Mouse (Mus musculus) frontal cortex, postnatal 36 days (tissue): ENCODE measurements around the gene Cfap157.
A peak's percentile ranks its signal among the peaks of the same experiment; 100 is the strongest.

ENCODE experiments used
- DNase-seq, 2 experiments: peaks; one replicate each; pipeline ENCODE4 v3.0.0; 2022; ENCODE audit warnings: low spot score in 2 of 2

The Cfap157 gene

GRCm38 (mm10) chr2:32781710-32782109 lies 2.5 kb downstream of the Cfap157 start:
- DNase-seq = no peak

GRCm38 (mm10) chr2:32779714-32780113 lies 4.5 kb downstream of the Cfap157 start:
- no peak for DNase-seq

GRCm38 (mm10) chr2:32779131-32779530 lies 5.1 kb downstream of the Cfap157 start:
- DNase-seq = peak; percentile 55 to 66

DNA sequence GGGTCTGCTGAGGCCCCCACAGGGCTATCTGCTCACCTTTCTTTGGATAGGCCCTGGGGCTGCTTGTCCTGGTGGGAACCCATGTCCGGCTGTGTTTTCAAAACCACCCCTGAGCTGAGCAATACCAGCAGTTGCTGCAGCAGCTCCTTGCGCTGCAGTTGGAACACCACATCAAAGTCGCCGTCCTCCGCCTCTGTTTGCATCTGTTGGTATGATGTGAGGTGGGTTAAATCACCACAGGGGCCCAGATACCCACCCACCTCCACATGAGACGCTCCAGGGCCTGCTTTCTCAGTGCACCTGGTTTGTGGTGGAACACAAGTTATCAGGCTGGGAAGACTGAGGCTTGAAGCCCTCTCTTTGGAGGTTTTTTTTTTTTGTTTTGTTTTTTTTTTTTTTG lies 6.1 kb downstream of the Cfap157 start:
- DNase-seq = no peak

DNA sequence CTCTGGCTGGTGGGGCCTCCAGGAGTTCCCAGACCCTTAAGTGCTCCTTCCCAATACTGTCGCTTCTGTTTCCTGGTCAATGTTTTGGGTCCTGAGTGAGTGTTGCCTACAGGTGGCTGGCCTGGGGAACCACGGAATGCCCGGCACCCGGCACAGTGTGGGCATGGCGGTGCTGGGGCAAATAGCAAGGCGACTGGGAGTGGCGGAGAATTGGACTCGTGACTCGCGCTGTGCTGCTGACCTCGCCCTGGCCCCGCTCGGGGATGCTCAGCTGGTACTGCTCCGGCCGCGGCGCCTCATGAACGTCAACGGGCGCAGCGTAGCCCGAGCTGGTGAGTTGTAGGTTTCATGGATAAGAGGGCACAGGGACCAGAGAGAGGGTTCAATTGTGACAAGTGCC lies 8.0 kb downstream of the Cfap157 start:
- no peak for DNase-seq

GRCm38 (mm10) chr2:32775359-32776074 lies 8.7 kb downstream of the Cfap157 start, which contains the start of the genes Ttc16 and Ptrh1:
Gene Ttc16, minus strand, starts transcription at chr2:32775633.
Gene Ptrh1, plus strand, starts transcription at chr2:32775786.
- peak; percentile 95 to 98 for DNase-seq

DNA sequence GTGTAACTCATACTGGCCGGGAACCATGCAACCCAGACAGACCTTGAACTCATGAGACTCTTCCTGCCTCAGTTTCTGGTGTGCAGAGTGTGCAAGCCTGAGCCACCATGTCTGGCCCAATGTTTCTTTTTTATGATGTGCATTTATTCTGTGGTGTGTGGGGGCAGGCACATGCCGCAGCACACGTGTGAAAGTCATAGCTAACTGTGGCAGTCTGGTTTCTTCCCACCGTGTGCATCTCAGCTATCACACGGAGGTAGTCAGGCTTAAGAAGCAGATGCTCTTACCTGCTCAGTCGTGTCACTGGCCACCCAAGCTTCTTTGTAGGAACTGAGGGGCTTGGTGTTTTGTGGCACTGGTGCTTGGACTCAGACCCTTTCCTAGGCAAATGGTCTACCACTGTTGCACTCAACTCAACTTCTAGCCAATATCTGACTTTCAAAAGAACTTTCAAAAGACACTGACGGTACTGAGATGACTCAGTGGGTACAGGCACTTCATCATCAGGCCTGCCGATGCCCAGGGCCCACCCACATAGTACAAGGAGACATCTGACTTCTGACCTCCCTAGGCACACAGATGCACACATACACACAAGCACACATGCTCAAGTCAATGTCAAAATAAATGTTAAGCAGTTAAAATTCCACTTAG lies 11.5 kb downstream of the Cfap157 start:
- DNase-seq = no peak

- DNase-seq = no peak
Measured at GRCm38 (mm10) chr2:32771886-32772285, 12.3 kb downstream of the Cfap157 start.

- DNase-seq = no peak
Measured at GRCm38 (mm10) chr2:32769327-32770085, 14.7 kb downstream of the Cfap157 start.

- no peak for DNase-seq
Measured at GRCm38 (mm10) chr2:32768661-32769285, 15.5 kb downstream of the Cfap157 start.

DNA sequence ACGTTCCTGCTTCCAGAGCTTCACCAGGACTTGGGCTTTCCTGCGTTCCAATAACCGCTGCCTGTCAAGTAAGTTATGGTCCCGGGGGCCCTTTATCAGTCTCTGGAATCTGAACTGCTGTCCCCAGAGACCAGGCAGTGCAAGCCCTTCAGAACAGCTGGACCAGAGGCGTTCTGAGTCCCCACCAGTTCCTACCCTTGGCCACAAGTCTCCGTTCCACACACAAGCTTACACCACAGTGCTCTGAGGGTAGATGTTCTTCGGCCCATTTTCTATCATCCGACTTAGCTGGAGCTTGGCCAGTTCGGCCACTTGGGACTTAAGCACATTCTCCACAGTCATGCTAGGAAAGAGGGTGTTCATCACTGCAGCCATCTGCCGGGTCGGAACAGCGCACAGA lies 17.0 kb downstream of the Cfap157 start:
- DNase-seq = no peak

DNA sequence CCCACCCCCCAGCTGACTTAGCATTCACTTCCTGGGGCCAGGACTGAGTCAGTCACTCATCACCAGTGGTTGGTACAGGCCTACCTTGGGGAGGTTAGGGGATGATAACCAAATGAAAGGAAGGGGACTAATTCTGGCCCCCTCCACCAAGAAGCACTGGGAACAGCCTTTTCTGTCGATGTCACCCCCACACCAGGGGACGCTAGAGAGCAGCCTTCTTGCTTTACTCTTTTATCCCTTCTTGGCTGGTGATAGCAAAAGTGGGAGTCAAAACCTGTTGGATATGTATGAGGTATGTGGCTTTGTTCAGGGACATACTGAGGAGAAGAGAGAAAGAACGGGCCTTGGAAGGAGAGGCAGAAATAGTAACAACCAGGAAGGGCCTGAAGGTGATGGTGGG lies 20.9 kb downstream of the Cfap157 start:
- DNase-seq = no peak

DNA sequence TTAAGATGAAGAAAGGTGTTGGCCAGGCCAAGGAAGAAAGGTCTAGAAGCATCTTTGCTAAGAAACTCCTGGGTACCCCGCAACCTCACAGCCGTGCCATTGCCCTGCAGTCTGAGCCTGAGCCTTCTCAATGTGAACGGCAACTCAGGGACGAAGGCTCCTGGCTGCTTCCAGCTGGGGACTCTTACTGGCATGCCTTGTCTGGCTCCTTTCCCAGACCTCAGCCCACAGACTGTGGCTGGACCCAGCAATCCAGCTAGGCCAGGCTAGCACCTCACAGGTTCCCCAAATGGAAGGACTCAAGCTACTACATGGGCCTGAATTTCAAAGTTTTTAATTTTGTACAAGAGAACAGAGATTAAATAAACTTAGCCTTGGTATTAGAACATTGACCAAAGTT lies 22.4 kb downstream of the Cfap157 start:
- no peak for DNase-seq

GRCm38 (mm10) chr2:32761361-32761760 lies 22.9 kb downstream of the Cfap157 start:
- DNase-seq = no peak

- no peak for DNase-seq
Measured at GRCm38 (mm10) chr2:32759001-32759400, 25.2 kb downstream of the Cfap157 start.

DNA sequence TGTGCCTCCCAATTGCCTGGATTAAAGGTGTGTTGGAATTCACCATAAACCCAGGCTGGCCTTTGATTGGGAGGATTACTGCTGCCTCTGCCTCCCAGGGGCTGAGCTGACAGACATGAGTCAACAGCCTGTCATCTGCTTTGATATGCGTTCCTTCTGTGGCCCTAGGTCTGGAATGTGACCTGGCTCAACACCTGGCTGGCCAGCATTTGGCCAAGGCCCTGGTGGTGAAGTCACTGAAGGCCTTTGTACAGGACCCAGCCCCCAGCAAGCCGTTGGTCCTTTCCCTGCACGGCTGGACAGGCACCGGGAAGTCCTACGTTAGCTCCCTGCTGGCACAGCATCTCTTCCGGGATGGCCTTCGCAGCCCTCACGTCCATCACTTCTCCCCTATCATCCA lies 25.7 kb downstream of the Cfap157 start:
- DNase-seq = no peak

GRCm38 (mm10) chr2:32757056-32757845 lies 27.0 kb downstream of the Cfap157 start, which contains the start of gene Tor2a:
Gene Tor2a, plus strand, starts transcription at chr2:32757234.
- DNase-seq = peak; percentile 96 to 98

DNA sequence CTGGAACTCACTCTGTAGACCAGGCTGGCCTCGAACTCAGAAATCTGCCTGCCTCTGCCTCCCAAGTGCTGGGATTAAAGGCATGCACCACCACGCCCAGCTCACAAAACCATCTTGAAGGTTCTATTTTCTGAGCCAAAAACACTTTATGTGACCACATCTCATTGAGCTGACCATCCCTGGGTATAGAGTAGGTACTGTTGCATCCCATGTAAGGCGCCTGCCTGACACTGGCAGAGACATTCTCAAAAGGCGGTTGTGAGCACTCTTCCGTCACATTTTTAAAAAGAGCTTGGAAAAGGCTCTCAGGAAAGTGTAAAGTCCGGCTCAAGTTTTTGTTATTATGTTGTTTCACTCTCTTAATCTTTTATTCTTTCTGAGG lies 27.6 kb downstream of the Cfap157 start:
- DNase-seq = no peak

DNA sequence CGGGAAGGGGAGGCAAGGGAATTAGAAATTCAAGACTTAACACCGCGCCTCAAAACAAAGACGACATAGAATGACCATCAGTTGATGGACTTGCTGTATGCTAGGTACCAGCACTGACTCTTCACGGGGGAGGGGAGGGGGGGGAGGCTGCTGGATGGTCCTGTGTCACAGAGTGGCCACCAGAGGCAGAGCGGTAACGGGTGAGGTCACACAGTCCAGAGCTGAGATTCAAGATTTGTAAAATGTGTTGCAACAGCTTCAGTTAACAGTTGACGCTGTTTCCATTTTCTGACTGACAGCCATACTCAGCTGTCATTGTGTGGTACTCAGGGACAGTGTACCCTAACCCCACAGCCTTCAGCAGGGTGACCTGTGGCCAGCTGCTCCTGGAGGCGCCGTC lies 32.0 kb downstream of the Cfap157 start:
- DNase-seq = no peak

DNA sequence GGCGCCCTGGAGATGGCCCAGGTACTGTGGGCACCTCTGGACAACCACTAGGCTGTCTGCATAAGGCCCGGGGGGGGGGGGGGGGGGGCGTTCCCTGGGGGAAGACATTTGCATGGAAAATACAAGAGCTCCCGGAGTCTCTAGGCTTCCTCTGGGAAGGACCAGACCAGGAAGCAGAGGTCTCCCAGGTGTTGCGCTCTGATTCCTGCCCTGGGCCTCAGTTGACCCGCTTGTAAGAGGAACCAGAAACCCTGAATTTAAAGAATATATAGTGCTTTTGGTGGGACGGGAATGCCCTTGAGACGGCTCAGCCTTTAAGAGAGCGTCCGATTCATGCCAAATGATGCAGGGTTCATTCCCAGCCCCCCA lies 32.6 kb downstream of the Cfap157 start:
- no peak for DNase-seq

- DNase-seq = no peak
Measured at GRCm38 (mm10) chr2:32750887-32751664, 33.2 kb downstream of the Cfap157 start.
